In the genomic region with DNA sequence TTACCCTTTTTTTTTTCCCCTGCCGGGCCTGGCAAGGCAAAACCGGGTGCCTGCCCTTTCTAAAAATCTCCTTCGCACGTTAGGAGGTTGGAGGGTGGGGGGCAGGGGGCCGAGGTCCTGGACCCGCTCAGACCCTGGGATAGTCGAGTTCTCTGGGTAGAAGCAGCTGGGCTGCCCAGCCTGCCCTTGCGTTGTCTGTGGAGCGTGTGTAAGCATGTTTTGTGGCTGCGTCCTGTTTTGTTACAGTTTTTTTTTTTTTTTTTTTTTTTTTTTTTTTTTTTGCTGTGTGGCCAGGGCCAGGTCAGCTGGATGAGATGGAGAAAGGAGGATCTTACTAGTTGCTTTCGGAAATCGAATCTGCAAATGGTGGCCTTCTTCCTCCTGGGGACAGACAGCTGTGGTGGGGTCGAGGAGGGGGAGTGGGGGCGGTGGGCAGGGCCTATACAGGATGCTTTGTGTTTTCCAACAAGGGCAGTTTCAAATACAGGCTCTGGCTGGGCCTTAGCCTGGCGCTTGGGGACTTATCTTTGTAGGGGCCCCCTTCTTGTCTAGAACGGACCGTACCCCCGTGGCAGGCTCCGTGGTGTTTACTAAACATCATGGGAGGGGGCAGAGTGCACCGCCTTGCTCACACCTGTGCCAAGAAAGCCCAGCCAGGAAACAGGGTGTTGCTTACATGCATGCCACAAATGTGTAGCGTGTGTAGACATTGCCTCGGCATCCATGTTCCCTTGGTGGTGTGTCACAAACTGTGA, we compare ENCODE assay signal across 8 mouse cellular contexts. TPM values are rescaled to one million over a fixed set of nuclear protein-coding genes. Genes with fewer than 3 reads are reported as not detected.
A peak's percentile ranks its signal among the peaks of the same experiment; 100 is the strongest.
DNase-seq lines count a peak whose midpoint lies in the region; ATAC-seq and TF ChIP-seq lines count a peak whose summit lies in the region.

No protein-coding gene starts in this region.

- H3K27me3 ChIP-seq in forebrain, postnatal 0 days (ENCODE audit: insufficient read depth, low read length) = no peaks in the 10 kb centered on the region
- no peaks in the 10 kb centered on the region for H3K27me3 ChIP-seq in intestine, embryonic 15.5 days (replicated peaks)
- no peaks in the 10 kb centered on the region for H3K27me3 ChIP-seq in liver, postnatal 0 days (ENCODE audit: insufficient read depth, low read length)

- intact Hi-C loops in gastrocnemius, adult 2 months (cut with DNase I) = no loop called here

- no peak for TF ChIP-seq CTCF in gastrocnemius, adult 2 months (IDR thresholded peaks at IDR 0.05)
- TF ChIP-seq CTCF in bone marrow, adult 2 months (IDR thresholded peaks at IDR 0.05; ENCODE audit: control insufficient read depth, insufficient read depth, low read length) = no peak
- TF ChIP-seq CTCF in forebrain, postnatal 0 days (IDR thresholded peaks at IDR 0.05; ENCODE audit: low read depth) = no peak
- TF ChIP-seq CTCF in liver, postnatal 0 days (IDR thresholded peaks at IDR 0.05; ENCODE audit: low read depth) = no peak
- no peak for TF ChIP-seq CTCF in olfactory bulb, adult 2 months (IDR thresholded peaks at IDR 0.05; ENCODE audit: insufficient read depth, low read depth, low read length)

- no peak for TF ChIP-seq EP300 in liver, postnatal 0 days (IDR thresholded peaks at IDR 0.05; ENCODE audit: low read depth)

- no peak for ATAC-seq in forebrain, postnatal 0 days
- ATAC-seq in intestine, embryonic 15.5 days = no peak
- ATAC-seq in liver, postnatal 0 days = no peak

- H3K36me3 ChIP-seq in forebrain, postnatal 0 days (ENCODE audit: insufficient read depth) = no peaks in the 10 kb centered on the region
- H3K36me3 ChIP-seq in intestine, embryonic 15.5 days = no peaks in the 10 kb centered on the region
- H3K36me3 ChIP-seq in liver, postnatal 0 days (replicated peaks; ENCODE audit: insufficient read depth, low read length) = 0 out of 2 replicates have a peak, but pooled peaks cover 6% of the 10 kb centered on the region

- WGBS in bone marrow, adult 2 months = under 1% methylated on average over 22 of the region's 22 CpGs
- 4% methylated on average over 22 of the region's 22 CpGs for WGBS in forebrain, postnatal 0 days
- under 1% methylated on average over 22 of the region's 22 CpGs for whole genome bisulfite sequencing in intestine, embryonic 15.5 days
- under 1% methylated on average over 22 of the region's 22 CpGs for WGBS in liver, postnatal 0 days (ENCODE audit: insufficient replicate concordance)
- 2% methylated on average over 22 of the region's 22 CpGs for WGBS in olfactory bulb, adult 2 months

- DNase-seq in gastrocnemius, adult 2 months = peak; percentile 34
- DNase-seq in gastrocnemius, postnatal 25 days = no peak
- DNase-seq in forebrain, postnatal 0 days = peak; percentile 58
- DNase-seq in liver, postnatal 0 days = peak; percentile 57
- no peak for DNase-seq in frontal cortex, adult 2 months (ENCODE audit: extremely low spot score in 1 of 2, low spot score in 1 of 2)

- peak overlapping the region; percentile 87 for H3K27ac ChIP-seq in gastrocnemius, adult 2 months
- H3K27ac ChIP-seq in bone marrow, adult 2 months (ENCODE audit: control insufficient read depth, insufficient read depth, low read depth, low read length, poor library complexity) = peak overlapping the region; percentile 74
- peak overlapping the region; percentile 90 for H3K27ac ChIP-seq in forebrain, postnatal 0 days (ENCODE audit: low read depth, low read length)
- peak overlapping the region; percentile 79 for H3K27ac ChIP-seq in intestine, embryonic 15.5 days
- peak overlapping the region; percentile 97 for H3K27ac ChIP-seq in liver, postnatal 0 days (ENCODE audit: low read depth)
- peak overlapping the region; percentile 96 for H3K27ac ChIP-seq in olfactory bulb, adult 2 months (ENCODE audit: insufficient read depth, low read depth, low read length)

- H3K4me1 ChIP-seq in bone marrow, adult 2 months (ENCODE audit: control insufficient read depth, insufficient read depth, low read length) = peaks cover 5% of the 10 kb centered on the region
- peaks cover 20% of the 10 kb centered on the region for H3K4me1 ChIP-seq in forebrain, postnatal 0 days (ENCODE audit: insufficient read depth)
- H3K4me1 ChIP-seq in intestine, embryonic 15.5 days (replicated peaks) = peaks cover 42% of the 10 kb centered on the region
- peaks cover 51% of the 10 kb centered on the region for H3K4me1 ChIP-seq in liver, postnatal 0 days (ENCODE audit: insufficient read depth)
- H3K4me1 ChIP-seq in olfactory bulb, adult 2 months (ENCODE audit: control insufficient read depth, insufficient read depth, low read length) = peaks cover 35% of the 10 kb centered on the region

- no peaks in the 10 kb centered on the region for H3K9me3 ChIP-seq in forebrain, postnatal 0 days (ENCODE audit: low read length)
- H3K9me3 ChIP-seq in intestine, embryonic 15.5 days = no peaks in the 10 kb centered on the region
- no peaks in the 10 kb centered on the region for H3K9me3 ChIP-seq in liver, postnatal 0 days (ENCODE audit: low read length)

- H3K4me3 ChIP-seq in gastrocnemius, adult 2 months = peak overlapping the region; percentile 87
- H3K4me3 ChIP-seq in bone marrow, adult 2 months (replicated peaks; ENCODE audit: control insufficient read depth, low read depth, low read length) = peak overlapping the region; percentile 94
- peak overlapping the region; percentile 96 for H3K4me3 ChIP-seq in forebrain, postnatal 0 days (ENCODE audit: low read depth, low read length)
- H3K4me3 ChIP-seq in intestine, embryonic 15.5 days (replicated peaks) = peak overlapping the region; percentile 93
- peak overlapping the region; percentile 87 for H3K4me3 ChIP-seq in liver, postnatal 0 days (ENCODE audit: low read depth, low read length)
- H3K4me3 ChIP-seq in olfactory bulb, adult 2 months (ENCODE audit: insufficient read depth, low read depth, low read length) = peak overlapping the region; percentile 99

- TF ChIP-seq POLR2A in bone marrow, adult 2 months (IDR thresholded peaks at IDR 0.05; ENCODE audit: borderline replicate concordance, control insufficient read depth, low read depth, low read length) = peak; percentile 45; the same call in 1 of the 2 replicates
- no peak for TF ChIP-seq POLR2A in olfactory bulb, adult 2 months (IDR thresholded peaks at IDR 0.05; ENCODE audit: insufficient read depth, low read depth, low read length)

- peak overlapping the region; percentile 90 for H3K9ac ChIP-seq in forebrain, postnatal 0 days
- H3K9ac ChIP-seq in intestine, embryonic 15.5 days = peak overlapping the region; percentile 96
- H3K9ac ChIP-seq in liver, postnatal 0 days (replicated peaks) = peak overlapping the region; percentile 96

- H3K4me2 ChIP-seq in forebrain, postnatal 0 days (ENCODE audit: low read depth) = peak overlapping the region; percentile 88
- H3K4me2 ChIP-seq in intestine, embryonic 15.5 days (replicated peaks) = peak overlapping the region; percentile 75
- peak overlapping the region; percentile 95 for H3K4me2 ChIP-seq in liver, postnatal 0 days (ENCODE audit: low read depth, low read length)

RNA-seq across cellular contexts. Expression of gene Cmip, which starts 1.1 kb away (rescaled TPM):
- total RNA-seq in gastrocnemius, adult 2 months (2021) = 10 to 100 TPM in 1 of 2 experiments, 1 to 10 TPM in 1; 8.3 to 11.4 TPM
- total RNA-seq in gastrocnemius, postnatal 25 days (2021) = 10 to 100 TPM; 10.0 to 12.9 TPM
- polyA plus RNA-seq in bone marrow, adult 2 months (2011; ENCODE audit: insufficient read depth, insufficient read length, low replicate concordance, missing spikeins) = 11.5 and 16.2 TPM in 2 replicates
- 139 and 204 TPM in 2 replicates for total RNA-seq in forebrain, postnatal 0 days (2014; rRNA removed)
- polyA plus RNA-seq in forebrain, postnatal 0 days (2015; fragmentation: Nextera tagmentation; extraction: Ambion mirVana) = 126 and 192 TPM in 2 replicates
- polyA plus RNA-seq in intestine, embryonic 15.5 days (2015; fragmentation: Nextera tagmentation; extraction: Ambion mirVana) = 25.4 and 29.2 TPM in 2 replicates
- 22.3 and 22.6 TPM in 2 replicates for polyA plus RNA-seq in liver, postnatal 0 days (2015; fragmentation: Nextera tagmentation; extraction: Ambion mirVana)
- polyA plus RNA-seq in olfactory bulb, adult 2 months (2012; ENCODE audit: insufficient read depth, insufficient read length, low replicate concordance, missing spikeins) = not detected in 2 replicates
- polyA plus RNA-seq in frontal cortex, adult 2 months (2012; rRNA removed) = 140 and 159 TPM in 2 replicates

Comparison
In these comparisons a context has a peak if more than half of its experiments do, and no peak if none do; other contexts are left out.
1. DNase-seq: peak in gastrocnemius, adult 2 months (single experiment), forebrain, postnatal 0 days (single experiment) and liver, postnatal 0 days (single experiment); none in gastrocnemius, postnatal 25 days (single experiment) and frontal cortex, adult 2 months (0 of 2).
2. Peak in every context shown above with its lines, with median percentiles within 50 percentile points of each other: H3K27ac ChIP-seq, H3K4me3 ChIP-seq, H3K4me2 ChIP-seq and H3K9ac ChIP-seq.